In the genomic region with DNA sequence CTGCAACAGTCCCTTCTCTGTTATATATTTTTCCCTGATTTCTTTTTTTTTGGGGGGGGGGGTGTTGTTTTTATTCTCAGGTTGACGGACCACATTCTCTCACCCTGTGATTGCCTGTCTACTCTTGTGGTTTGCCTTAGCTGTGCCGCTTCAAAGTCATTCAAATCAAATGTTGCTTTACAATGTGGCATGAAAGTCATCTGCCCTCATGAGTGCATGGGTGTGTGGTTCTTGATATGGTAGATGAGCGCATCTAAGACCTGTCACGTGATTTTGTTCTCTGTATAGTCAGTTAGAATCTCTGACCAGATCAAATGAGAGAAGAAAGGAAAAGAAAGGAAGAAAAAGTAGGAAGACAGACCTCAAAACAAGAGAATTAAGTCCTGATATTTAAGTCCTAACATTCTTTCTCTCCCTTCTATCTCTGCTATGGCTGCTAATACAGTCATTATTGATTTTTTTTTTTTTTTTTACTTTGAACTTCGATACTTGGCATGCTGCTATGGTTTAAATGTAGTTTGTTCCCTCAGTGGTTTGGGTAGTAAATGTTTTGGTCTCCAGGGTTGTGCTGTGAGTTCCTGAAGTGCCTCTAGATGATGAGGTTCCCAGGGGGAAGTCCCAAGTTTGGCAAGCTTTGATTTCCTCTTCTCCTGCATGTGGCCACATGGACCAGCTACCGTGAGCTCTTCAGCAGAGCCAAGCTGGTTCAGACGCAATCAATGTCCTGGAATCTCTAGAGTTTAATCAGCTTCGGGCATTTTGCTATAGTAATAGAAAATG, we compare ENCODE assay signal across 28 mouse cellular contexts.
DNase-seq lines count a peak whose midpoint lies in the region; ATAC-seq and TF ChIP-seq lines count a peak whose summit lies in the region.
"Had no signal": no experiment of that assay in that cellular context is flagged by ENCODE, and none has a peak within 500 bp of the region (broad histone marks: within the 10 kb centered on the region; RNA-seq: fewer than 3 reads in every experiment).

No protein-coding gene starts in this region.

- H3K4me2 ChIP-seq in intestine, postnatal 0 days (replicated peaks; ENCODE audit: low read depth): no peak overlapping the region
- no peak overlapping the region for H3K4me2 ChIP-seq in intestine, embryonic 16.5 days (ENCODE audit: low read depth, low read length)
- H3K4me2 ChIP-seq in liver, embryonic 11.5 days: no peak overlapping the region
- H3K4me2 ChIP-seq: embryonic facial prominence, embryonic 13.5 days; forebrain, embryonic 13.5 days; heart, embryonic 11.5 days; hindbrain, embryonic 13.5 days had no signal

- TF ChIP-seq CTCF in intestine, postnatal 0 days (IDR thresholded peaks at IDR 0.05; ENCODE audit: low read depth): no peak
- TF ChIP-seq CTCF in liver, adult 2 months (IDR thresholded peaks at IDR 0.05; ENCODE audit: low read depth, low read length): no peak

- 61% methylated on average over 8 of the region's 8 CpGs for WGBS in intestine, postnatal 0 days
- 82% methylated on average over 8 of the region's 8 CpGs for WGBS in intestine, embryonic 16.5 days
- WGBS in liver, adult 2 months: 54% methylated on average over 8 of the region's 8 CpGs
- WGBS in liver, embryonic 11.5 days: 83% methylated on average over 8 of the region's 8 CpGs

- no peak overlapping the region for H3K9ac ChIP-seq in intestine, postnatal 0 days (ENCODE audit: low read depth, low read length)
- no peak overlapping the region for H3K9ac ChIP-seq in intestine, embryonic 16.5 days (ENCODE audit: low read depth, low read length)
- no peak overlapping the region for H3K9ac ChIP-seq in liver, adult 2 months (ENCODE audit: low read depth, low read length)
- no peak overlapping the region for H3K9ac ChIP-seq in liver, embryonic 11.5 days (ENCODE audit: low read depth, low read length)
- H3K9ac ChIP-seq: embryonic facial prominence, embryonic 13.5 days; forebrain, embryonic 13.5 days; hindbrain, embryonic 13.5 days had no signal

- no peaks in the 10 kb centered on the region for H3K4me1 ChIP-seq in intestine, postnatal 0 days (replicated peaks; ENCODE audit: control insufficient read depth, insufficient read depth, low read length)
- H3K4me1 ChIP-seq in intestine, embryonic 16.5 days (ENCODE audit: control insufficient read depth, insufficient read depth, low read length): 0 out of 2 replicates have a peak, but pooled peaks cover 4% of the 10 kb centered on the region
- H3K4me1 ChIP-seq in liver, adult 2 months (ENCODE audit: control insufficient read depth, insufficient read depth, low read length): peaks cover 22% of the 10 kb centered on the region
- H3K4me1 ChIP-seq in liver, embryonic 11.5 days (replicated peaks; ENCODE audit: control insufficient read depth, insufficient read depth, low read length): no peaks in the 10 kb centered on the region
- H3K4me1 ChIP-seq: forebrain, embryonic 13.5 days; hindbrain, embryonic 13.5 days had no signal

- peak overlapping the region; percentile 35; the same call in 1 of the 2 replicates for H3K27ac ChIP-seq in intestine, postnatal 0 days (ENCODE audit: low read depth, low read length)
- H3K27ac ChIP-seq in intestine, embryonic 16.5 days (ENCODE audit: low read length): no peak overlapping the region
- H3K27ac ChIP-seq in liver, adult 2 months (replicated peaks; ENCODE audit: insufficient read depth, low read depth, low read length): peak overlapping the region; percentile 66; the same call in 1 of the 2 replicates
- H3K27ac ChIP-seq in liver, embryonic 11.5 days (ENCODE audit: low read depth, low read length): no peak overlapping the region
- H3K27ac ChIP-seq: embryonic facial prominence, embryonic 10.5 days; embryonic facial prominence, embryonic 13.5 days; forebrain, embryonic 10.5 days; forebrain, embryonic 13.5 days; hindbrain, embryonic 10.5 days; hindbrain, embryonic 13.5 days had no signal

- H3K27me3 ChIP-seq in intestine, postnatal 0 days (replicated peaks; ENCODE audit: control insufficient read depth, insufficient read depth, low read length): no peaks in the 10 kb centered on the region
- H3K27me3 ChIP-seq in intestine, embryonic 16.5 days (replicated peaks; ENCODE audit: control insufficient read depth, insufficient read depth, low read length): no peaks in the 10 kb centered on the region
- no peaks in the 10 kb centered on the region for H3K27me3 ChIP-seq in liver, adult 2 months (ENCODE audit: control insufficient read depth, insufficient read depth, low read length)
- H3K27me3 ChIP-seq in liver, embryonic 11.5 days (replicated peaks; ENCODE audit: control insufficient read depth, insufficient read depth, low read length): no peaks in the 10 kb centered on the region
- H3K27me3 ChIP-seq: embryonic facial prominence, embryonic 13.5 days; forebrain, embryonic 13.5 days; hindbrain, embryonic 13.5 days had no signal

- H3K36me3 ChIP-seq in intestine, postnatal 0 days (ENCODE audit: control insufficient read depth, insufficient read depth): no peaks in the 10 kb centered on the region
- H3K36me3 ChIP-seq in intestine, embryonic 16.5 days (ENCODE audit: control insufficient read depth, insufficient read depth, low read length): no peaks in the 10 kb centered on the region
- H3K36me3 ChIP-seq in liver, adult 2 months (ENCODE audit: control insufficient read depth, insufficient read depth, low read length): no peaks in the 10 kb centered on the region
- no peaks in the 10 kb centered on the region for H3K36me3 ChIP-seq in liver, embryonic 11.5 days (ENCODE audit: control insufficient read depth, insufficient read depth, low read length)
- H3K36me3 ChIP-seq: embryonic facial prominence, embryonic 10.5 days; embryonic facial prominence, embryonic 13.5 days; forebrain, embryonic 10.5 days; hindbrain, embryonic 10.5 days; hindbrain, embryonic 13.5 days had no signal

- 0 out of 2 replicates have a peak, but pooled peaks have one; percentile 22 for ATAC-seq in intestine, postnatal 0 days
- no peak for ATAC-seq in intestine, embryonic 16.5 days
- no peak for ATAC-seq in liver, embryonic 11.5 days (replicated peaks; ENCODE audit: low FRiP score)
- ATAC-seq: CD4-positive, CD25-positive, alpha-beta regulatory T cell, adult 4 months; forebrain, embryonic 13.5 days; forebrain, embryonic 16.5 days; hindbrain, embryonic 16.5 days had no signal

- no peak overlapping the region for H3K4me3 ChIP-seq in intestine, postnatal 0 days (ENCODE audit: low read depth, low read length)
- H3K4me3 ChIP-seq in intestine, embryonic 16.5 days (ENCODE audit: low read length): no peak overlapping the region
- H3K4me3 ChIP-seq in liver, adult 2 months (ENCODE audit: insufficient read depth, low read depth, low read length): no peak overlapping the region
- H3K4me3 ChIP-seq in liver, embryonic 11.5 days (ENCODE audit: low read depth, low read length): no peak overlapping the region
- H3K4me3 ChIP-seq: embryonic facial prominence, embryonic 10.5 days; embryonic facial prominence, embryonic 13.5 days; forebrain, embryonic 10.5 days; forebrain, embryonic 13.5 days; hindbrain, embryonic 10.5 days; hindbrain, embryonic 13.5 days had no signal

- no peaks in the 10 kb centered on the region for H3K79me2 ChIP-seq in liver, adult 2 months (ENCODE audit: control insufficient read depth, insufficient read depth, low read length)

- TF ChIP-seq POLR2A in liver, adult 2 months (IDR thresholded peaks at IDR 0.05; ENCODE audit: extremely low read depth, insufficient read depth, low read length): no peak

- H3K9me3 ChIP-seq in intestine, postnatal 0 days (ENCODE audit: control insufficient read depth): no peaks in the 10 kb centered on the region
- H3K9me3 ChIP-seq in intestine, embryonic 16.5 days (ENCODE audit: control insufficient read depth, low read length): no peaks in the 10 kb centered on the region
- H3K9me3 ChIP-seq in liver, embryonic 11.5 days (ENCODE audit: control insufficient read depth, low read length): no peaks in the 10 kb centered on the region
- H3K9me3 ChIP-seq: embryonic facial prominence, embryonic 10.5 days; embryonic facial prominence, embryonic 13.5 days; forebrain, embryonic 10.5 days; forebrain, embryonic 13.5 days; hindbrain, embryonic 10.5 days; hindbrain, embryonic 13.5 days had no signal

- DNase-seq in liver, adult 2 months (ENCODE audit: extremely low read depth, low read depth, low spot score): peak; percentile 93
- no peak for DNase-seq in liver, embryonic 11.5 days (ENCODE audit: low spot score)
- peak; percentile 46 for DNase-seq in CD4-positive helper T cell, adult 2 months (ENCODE audit: low read depth, low spot score)
- DNase-seq in T-cell, adult 2 months (ENCODE audit: low spot score): peak; percentile 56
- no peak for DNase-seq in layer of hippocampus, adult 18-20 months (ENCODE audit: low spot score in 2 of 2)
- DNase-seq in right cerebral cortex, postnatal 4 days: no peak
- DNase-seq: adrenal gland, postnatal 14 days; B cell, adult 2 months; cerebellum, adult 11 months; cerebellum, adult 8-10 months; cerebellum, postnatal 10 days; cerebellum, postnatal 36 days; embryo, embryonic 11 days; gastrocnemius, postnatal 10 days; gastrocnemius, postnatal 36 days; heart, postnatal 36 days had no signal

Comparison
In these comparisons a context has a peak if more than half of its experiments do, and no peak if none do; other contexts are left out.
1. H3K27ac ChIP-seq: peak in intestine, postnatal 0 days (single experiment) and liver, adult 2 months (single experiment); none in intestine, embryonic 16.5 days (single experiment) and liver, embryonic 11.5 days (single experiment).
2. DNase-seq: peak in liver, adult 2 months (single experiment), CD4-positive helper T cell, adult 2 months (single experiment) and T-cell, adult 2 months (single experiment); none in liver, embryonic 11.5 days (single experiment), layer of hippocampus, adult 18-20 months (0 of 2) and right cerebral cortex, postnatal 4 days (single experiment).